Mouse (Mus musculus) urinary bladder, postnatal 4 days (tissue): ENCODE data around the gene Pnpla1.
A peak's percentile ranks its signal among the peaks of the same experiment; 100 is the strongest.

Experiments
- DNase-seq, 2 experiments: peaks; one replicate each; pipeline ENCODE4 v3.0.0; 2021 to 2022; ENCODE audit warnings: low spot score in 2 of 2

Pnpla1 gene

DNA sequence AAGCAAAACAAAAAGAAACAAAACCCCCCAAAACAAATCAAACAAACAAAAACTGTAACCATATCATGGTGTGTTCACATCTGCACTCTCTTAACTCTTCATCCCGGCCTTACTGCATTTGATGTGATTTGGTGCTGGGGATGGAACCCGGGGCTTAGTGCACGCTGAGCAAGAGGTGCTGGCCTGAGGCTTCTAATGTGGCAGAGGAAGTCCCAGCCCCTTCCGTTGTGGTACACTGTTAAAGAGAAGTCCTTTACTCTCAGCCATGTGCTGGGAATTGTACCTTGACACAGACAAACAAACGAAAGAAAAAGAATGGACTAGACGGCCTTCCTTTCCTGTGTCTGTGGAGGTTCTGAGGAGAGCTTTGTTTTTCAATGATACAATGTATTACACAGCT, 63.9 kb downstream of the Pnpla1 start:
- DNase-seq, result no peak

- DNase-seq, result no peak
These were observed 66.9 kb downstream of the Pnpla1 start for GRCm38 (mm10) chr17:28924957-28925595.

DNA sequence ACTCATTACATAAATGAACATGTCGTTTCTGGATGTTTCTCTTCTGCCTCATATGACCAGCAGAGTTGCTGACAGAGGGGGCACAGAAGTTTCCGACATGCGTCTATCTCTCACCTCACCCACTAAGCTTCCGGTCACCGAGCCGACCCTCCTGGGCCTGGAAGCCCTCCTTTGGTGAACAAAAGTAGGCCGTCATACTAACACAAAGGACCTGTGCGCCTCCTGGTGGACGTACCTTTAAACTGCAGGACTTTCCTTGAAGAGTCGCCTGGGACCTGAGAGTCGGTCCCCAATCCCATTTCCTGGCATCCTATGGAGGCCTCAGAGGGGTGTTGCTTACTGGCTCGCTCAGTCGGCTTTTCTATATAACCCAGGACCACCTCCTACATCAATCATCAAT, 68.2 kb downstream of the Pnpla1 start:
- DNase-seq, result peak; percentile 51 to 81

DNA sequence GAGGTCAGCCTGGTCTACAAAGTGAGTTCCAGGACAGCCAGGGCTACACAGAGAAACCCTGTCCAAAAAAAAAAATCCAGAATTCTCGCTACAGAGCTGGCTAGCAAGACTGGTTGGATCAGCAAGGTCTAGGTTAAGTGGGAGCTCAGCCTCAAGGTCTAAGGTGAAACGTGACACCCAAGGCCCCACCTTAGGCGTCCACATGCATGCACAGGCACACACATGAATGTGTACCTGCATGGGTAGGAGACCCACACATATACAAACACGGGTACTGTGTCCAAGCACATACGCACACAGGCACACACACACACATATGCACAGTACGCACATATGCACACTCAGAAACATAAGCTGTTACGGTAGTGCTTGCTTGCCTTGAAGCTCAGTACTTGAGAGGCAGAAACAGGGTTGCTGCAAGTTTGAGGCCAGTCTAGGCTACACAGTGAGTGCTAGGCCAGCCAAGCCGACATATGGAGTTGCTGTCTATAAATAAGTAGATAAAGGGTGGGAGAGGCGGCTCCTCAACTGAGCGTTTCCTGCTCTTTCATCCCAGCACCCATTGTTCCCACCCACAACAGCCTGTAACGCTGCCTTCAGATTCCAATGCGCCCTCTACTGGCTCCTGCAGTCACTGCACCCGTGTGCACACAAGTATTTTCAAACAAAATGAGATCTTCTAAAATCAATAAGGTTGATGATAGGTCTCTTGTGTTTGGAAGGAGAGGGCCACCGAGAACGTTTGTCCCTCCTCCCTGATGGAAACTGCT, 68.8 kb downstream of the Pnpla1 start:
- no peak for DNase-seq

DNA sequence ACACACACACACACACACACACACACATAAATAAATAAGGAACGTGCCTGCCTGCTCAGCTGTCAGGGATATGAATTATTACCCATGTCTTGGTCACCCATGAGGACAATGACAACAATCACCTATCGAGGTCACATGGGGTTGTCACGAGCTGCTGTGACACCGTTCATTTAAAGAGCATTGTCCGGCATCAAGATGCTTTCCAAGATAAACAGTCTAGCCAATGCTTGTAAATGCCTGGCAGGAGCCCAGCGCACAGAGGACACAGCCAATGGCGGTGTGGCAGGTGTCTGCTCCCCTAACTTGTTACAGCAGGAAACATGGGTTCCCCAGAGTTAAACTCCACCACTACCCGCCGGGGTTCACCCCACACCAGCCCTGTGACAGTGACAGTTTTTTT, 69.8 kb downstream of the Pnpla1 start:
- no peak for DNase-seq

DNA sequence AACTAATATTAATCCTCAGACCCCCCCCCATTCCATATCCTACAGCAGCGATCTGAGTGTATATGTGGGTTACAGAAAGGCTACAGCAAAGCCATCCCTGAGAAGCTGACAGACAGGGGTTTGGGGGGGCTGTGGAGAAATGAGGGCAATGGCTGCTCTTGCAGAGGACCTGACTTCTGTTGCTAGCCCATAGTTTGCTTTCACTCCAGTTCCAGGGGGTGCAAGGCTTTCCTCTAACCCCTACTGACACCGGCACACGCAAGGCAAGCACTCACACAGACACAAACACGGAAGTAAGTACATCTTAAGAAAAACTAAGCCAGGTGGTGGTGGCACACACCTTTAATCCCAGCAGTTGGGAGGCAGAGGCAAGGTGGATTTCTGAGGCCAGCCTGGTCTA, 71.2 kb downstream of the Pnpla1 start:
- DNase-seq, result no peak

DNA sequence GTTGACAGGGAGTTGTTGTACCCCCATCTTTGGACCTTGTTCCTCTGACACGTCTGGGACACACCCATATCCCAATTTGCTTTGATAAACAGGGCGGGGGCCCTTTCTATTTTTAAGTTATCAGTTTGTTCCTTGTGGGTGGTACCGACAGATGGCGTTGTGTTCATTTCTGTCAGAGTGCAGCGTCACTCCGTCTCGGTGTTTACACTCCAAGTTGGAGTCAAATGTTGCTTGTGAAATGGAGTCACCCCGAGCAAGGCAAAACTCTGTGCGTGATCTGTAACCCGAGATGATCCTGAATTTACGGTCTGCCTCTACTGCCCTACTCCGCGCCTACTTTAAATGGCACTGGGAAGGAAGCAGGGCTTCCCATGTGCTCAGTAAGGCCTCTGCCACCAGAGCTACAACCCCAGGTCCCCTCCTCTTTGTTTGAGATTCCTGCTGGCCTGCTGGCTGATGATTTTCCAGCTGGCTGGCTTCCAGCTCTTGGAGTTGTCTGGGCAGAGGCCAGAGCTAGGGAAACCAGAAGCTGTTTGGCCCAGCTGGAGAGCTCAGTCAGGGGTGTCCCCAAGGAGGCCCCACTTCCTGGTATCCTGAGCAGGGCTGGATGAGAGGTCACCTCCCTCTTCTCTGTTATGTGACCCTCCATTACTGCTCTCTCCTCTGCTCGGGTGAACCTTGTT, 72.3 kb downstream of the Pnpla1 start:
- peak; percentile 87 to 93 for DNase-seq

GRCm38 (mm10) chr17:28931436-28932211, 73.4 kb downstream of the Pnpla1 start:
- DNase-seq, result no peak

DNA sequence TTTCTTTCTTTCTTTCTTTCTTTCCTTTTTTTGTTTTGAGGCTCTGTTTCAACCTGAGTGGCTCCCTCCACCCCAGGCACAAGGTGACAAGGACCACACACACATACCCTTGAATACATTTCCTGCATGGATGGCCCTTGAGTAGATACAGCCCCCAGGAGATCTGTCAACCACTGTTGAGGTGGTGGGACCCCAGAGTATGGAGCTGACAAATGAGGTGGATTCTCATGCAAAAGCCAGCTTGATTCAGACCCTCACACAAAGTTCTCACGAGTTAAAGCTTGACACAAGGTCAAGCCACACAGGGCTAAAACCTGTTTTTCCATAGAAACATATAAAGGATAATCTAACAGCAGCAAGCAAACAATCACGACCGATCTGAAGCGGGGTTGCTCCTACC, 74.1 kb downstream of the Pnpla1 start:
- no peak for DNase-seq

DNA sequence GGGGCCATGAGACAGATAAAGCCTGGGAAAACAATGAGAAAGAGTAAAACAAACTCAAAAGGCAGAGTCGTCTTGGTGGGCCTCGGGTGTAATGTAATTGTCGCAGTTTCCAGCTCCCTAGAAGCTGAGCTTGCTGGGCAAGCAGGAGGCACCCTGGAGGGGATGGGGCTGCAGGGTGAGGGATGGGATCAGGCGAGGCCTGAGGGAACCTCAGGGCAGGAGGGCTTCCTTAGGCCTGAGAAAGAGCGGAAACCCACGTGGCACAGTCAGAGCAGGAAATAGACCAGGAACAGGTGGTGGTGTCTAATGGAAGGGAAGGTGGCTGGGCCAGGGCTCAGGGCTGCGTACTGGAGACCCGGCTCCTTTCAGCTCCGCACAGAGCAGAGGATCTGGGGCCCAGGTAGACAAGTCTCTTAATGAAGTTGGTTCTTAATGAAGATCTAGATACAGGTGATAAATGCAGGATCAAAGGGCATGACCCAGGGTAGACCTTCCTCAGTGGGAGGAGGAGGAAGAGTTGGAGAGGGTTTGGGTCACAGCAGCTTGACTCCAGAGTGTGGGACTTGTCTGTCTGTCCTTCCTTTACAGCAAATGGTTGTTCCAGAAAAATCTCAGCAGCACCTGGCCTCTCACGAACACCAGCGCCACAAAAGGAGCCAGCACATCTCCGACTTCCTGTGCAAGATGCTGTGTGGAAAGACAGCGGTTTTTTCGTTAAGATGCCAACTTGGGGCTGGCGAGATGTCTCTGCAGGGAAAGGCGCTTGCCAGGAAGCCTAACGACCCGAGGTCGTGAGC, 76.1 kb downstream of the Pnpla1 start:
- DNase-seq, result no peak

DNA sequence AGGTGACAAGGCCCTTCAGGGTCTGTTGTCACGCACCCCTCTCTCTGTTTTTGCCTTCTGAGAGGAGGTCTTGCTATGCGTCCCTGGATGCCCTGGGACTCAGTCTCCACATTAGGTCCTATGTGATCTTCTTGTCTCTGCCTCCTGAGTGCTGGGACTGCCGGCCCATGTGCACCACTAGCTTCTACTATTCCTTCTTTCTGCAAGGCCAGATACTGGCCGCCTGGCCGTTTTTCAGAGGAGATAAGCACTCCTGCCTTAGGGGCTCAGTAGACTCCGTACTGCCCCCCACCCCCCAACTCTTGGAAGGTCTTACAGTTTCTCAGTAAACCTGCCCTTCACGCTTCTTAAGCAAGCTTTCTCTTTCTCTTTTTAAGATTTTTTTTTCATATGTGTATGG, 77.9 kb downstream of the Pnpla1 start:
- no peak for DNase-seq

DNA sequence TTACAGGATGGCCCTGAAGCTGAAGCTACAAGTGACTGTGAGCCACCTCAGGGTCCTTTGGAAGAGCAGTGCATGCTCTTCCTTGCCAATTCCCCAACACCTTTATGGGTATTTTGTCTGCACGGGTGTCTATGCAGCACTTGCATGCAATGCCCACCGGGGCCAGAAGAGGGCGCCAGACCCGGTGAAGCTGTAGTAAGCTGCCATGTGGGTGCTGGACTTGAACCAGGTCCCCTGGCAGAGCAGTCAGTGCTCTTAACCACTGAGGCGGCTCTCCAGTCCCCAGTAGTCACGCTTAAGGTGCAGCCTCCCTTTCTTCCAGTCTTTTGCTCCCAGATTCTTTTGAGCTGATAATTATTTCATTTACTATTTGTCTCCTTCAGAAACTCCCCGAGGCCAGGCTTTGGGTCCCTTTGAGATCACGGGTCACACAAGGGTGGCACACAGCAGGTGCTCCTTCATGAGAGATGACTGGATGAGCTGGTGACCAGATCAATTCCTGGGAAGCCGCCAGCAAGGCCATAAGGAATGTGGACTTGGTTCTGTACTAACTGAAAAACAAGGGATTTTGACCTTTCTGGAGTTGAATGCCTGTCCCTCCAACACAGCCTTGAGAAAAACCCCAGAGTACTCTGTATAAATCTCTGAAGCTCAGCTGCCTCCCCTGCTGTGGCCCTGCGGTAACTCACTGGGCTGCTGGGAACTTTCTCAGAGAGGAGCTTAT, 78.6 kb downstream of the Pnpla1 start:
- DNase-seq, result no peak
